Mouse (Mus musculus) heart, postnatal 0 days (tissue): ENCODE results near the gene Apof. TPM values are rescaled to one million over a fixed set of nuclear protein-coding genes. Genes with fewer than 3 reads are reported as not detected.
"Not testable (repeated sequence)": the region's sequence is repeated elsewhere in the genome, so short reads cannot be mapped to it uniquely, and the experiment has no call there.

Experiments
- ATAC-seq: fragments of 200-750 bp; cut with Nextera tagmentation; 2 replicates; pipeline ENCODE4 v1.8.0; 2017; ENCODE audit warnings: low read depth, moderate number of reproducible peaks, moderate library complexity; ENCODE audit not compliant: insufficient read depth
- DNase-seq: peaks from one replicate; pipeline ENCODE4 v3.0.0-alpha.2; 2016; ENCODE audit warnings: low spot score
- H3K27ac ChIP-seq: fragments of 300-500 bp; sonication (generic); 2 replicates; pipeline ENCODE4 v1.5.1; 2014; ENCODE audit warnings: low read depth, mild to moderate bottlenecking
- H3K27me3 ChIP-seq: fragments of 300-500 bp; sonication (generic); 2 replicates; pipeline ENCODE4 v1.6.1; 2014; ENCODE audit warnings: low read length, mixed read lengths; ENCODE audit not compliant: control insufficient read depth, insufficient read depth
- H3K36me3 ChIP-seq: fragments of 300-500 bp; sonication (generic); replicated peaks from 2 replicates; pipeline ENCODE4 v1.6.1; 2014; ENCODE audit warnings: low read length, mixed read lengths; ENCODE audit not compliant: control insufficient read depth, insufficient read depth
- H3K4me1 ChIP-seq: fragments of 300-500 bp; sonication (generic); 2 replicates; pipeline ENCODE4 v1.6.1; 2014; ENCODE audit warnings: antibody characterized with exemption; ENCODE audit not compliant: control insufficient read depth, insufficient read depth
- H3K4me2 ChIP-seq: fragments of 300-500 bp; sonication (generic); 2 replicates; pipeline ENCODE4 v1.6.1; 2014; ENCODE audit warnings: low read depth, mild to moderate bottlenecking, low read length, moderate library complexity
- H3K4me3 ChIP-seq: fragments of 300-500 bp; sonication (generic); 2 replicates; pipeline ENCODE4 v1.5.1; 2014; ENCODE audit warnings: low read depth, low read length
- H3K9ac ChIP-seq: fragments of 300-500 bp; sonication (generic); replicated peaks from 2 replicates; pipeline ENCODE4 v1.6.1; 2014; ENCODE audit warnings: low read depth, low read length, mixed read lengths
- H3K9me3 ChIP-seq: fragments of 300-500 bp; sonication (generic); replicated peaks from 2 replicates; pipeline ENCODE4 v1.6.1; 2016; ENCODE audit warnings: low read length; ENCODE audit not compliant: control insufficient read depth
- CTCF ChIP-seq: IDR thresholded peaks from 2 replicates; pipeline ENCODE4 v1.5.1; 2016; ENCODE audit warnings: antibody characterized with exemption, control low read depth, low read depth
- EP300 ChIP-seq: IDR thresholded peaks from 2 replicates; pipeline ENCODE4 v1.6.1; 2016; ENCODE audit warnings: antibody characterized with exemption, low read depth
- whole genome bisulfite sequencing: fragments of 180-500 bp; shearing (Covaris S2); extraction: QIAGEN DNeasy Blood & Tissue Kit; methylation state at CpG from one replicate; pipeline ENCODE4 v1.1.7; 2014; 5-methylcytosine and 5-hydroxymethylcytosine counted together
- polyA plus RNA-seq: library from polyadenylated mRNA; unstranded; fragments of >200 nt; fragmentation: Nextera tagmentation; extraction: Ambion mirVana; gene quantifications from 2 replicates; pipeline ENCODE4 v1.2.1, GENCODE M21; 2015
- total RNA-seq: library from RNA; depleted of rRNA; stranded (reverse); fragments of >200 nt; gene quantifications from 2 replicates; pipeline ENCODE4 v1.2.3, GENCODE M21; 2014; ENCODE audit warnings: low replicate concordance

The Apof gene
- total and polyA plus RNA-seq, 2 experiments from 2014 or later: not detected

DNA sequence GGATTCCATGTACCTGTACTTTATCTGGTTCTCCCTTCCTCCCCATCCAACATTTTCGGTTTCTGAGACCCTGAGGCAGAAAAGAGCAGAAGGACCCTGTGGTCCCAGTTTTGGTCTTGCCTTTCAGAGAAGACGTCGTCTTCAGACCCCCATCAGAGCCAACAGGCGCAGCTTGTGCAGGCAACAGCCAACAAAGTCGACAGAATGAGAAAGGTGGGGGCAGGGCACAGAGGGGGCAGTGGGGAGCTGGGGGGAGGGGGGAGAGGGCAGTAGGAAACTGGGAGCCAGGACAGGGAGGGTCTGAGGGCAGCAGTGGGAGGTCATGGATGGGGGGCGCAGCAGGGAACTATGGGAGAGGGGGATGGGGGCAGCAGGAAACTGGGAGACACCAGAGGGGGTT lies 9.7 kb downstream of the Apof start:
- 0 out of 2 replicates have a peak, but pooled peaks cover 3% of the 10 kb centered on the region for H3K4me1 ChIP-seq
- H3K4me3 ChIP-seq: no peak overlapping the region
- no peaks in the 10 kb centered on the region for H3K27me3 ChIP-seq
- H3K27ac ChIP-seq: no peak overlapping the region
- peaks cover 63% of the 10 kb centered on the region for H3K36me3 ChIP-seq
- ATAC-seq (no peak), DNase-seq (no peak)
- no peak overlapping the region for H3K4me2 ChIP-seq
- H3K9me3 ChIP-seq: no peaks in the 10 kb centered on the region
- WGBS: 67% methylated on average over 6 of the region's 6 CpGs
- TF ChIP-seq CTCF (no peak), EP300 (no peak)
- H3K9ac ChIP-seq: no peak overlapping the region

DNA sequence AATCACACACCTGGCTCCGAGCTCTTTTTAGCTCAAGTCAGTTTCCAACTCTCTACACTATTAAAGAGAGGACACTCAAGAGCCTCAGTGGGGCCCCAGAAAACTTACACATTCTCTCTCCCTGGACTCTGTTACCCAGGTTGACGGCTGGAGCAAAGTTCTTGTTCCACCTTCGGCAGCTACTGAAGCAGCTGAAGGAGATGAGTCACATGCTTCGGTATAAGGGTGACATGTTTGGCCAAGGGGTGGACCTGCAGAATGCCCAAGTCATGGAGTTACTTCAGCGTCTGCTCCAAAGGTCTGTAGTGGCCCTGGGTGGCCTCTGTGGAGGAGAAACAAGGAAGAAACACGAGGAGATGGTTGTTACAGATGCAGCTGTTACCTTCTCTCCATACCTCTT lies 12.5 kb downstream of the Apof start:
- no peak for TF ChIP-seq CTCF
- no peak for TF ChIP-seq EP300
- ATAC-seq (no peak), DNase-seq (no peak)
- H3K27me3 ChIP-seq: no peaks in the 10 kb centered on the region
- H3K4me2 ChIP-seq: no peak overlapping the region
- H3K9ac ChIP-seq: no peak overlapping the region
- WGBS: 78% methylated on average over 6 of the region's 6 CpGs
- no peak overlapping the region for H3K4me3 ChIP-seq
- H3K36me3 ChIP-seq: peaks cover 87% of the 10 kb centered on the region
- H3K27ac ChIP-seq: no peak overlapping the region
- no peaks in the 10 kb centered on the region for H3K4me1 ChIP-seq
- H3K9me3 ChIP-seq: no peaks in the 10 kb centered on the region

DNA sequence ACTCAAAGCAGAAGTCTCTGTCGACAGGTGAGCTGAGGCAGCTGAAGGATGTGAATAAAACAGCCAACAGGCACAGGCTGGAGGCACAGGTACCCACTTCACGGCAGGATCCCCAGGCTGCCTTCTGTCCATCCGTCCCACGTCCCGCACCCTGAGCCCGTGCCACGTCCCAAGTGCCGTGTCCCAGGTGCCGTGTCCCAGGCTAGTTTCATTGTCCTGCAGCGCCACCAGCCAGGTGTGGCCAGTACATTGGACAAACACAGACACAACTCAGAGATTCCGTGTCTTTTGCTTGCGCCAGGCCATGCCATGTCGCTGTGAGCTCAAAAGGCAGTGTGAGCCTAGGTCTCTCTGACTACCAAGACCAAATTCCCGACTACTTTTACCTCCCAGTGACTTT lies 13.2 kb downstream of the Apof start:
- peaks cover 90% of the 10 kb centered on the region for H3K36me3 ChIP-seq
- H3K27me3 ChIP-seq: no peaks in the 10 kb centered on the region
- no peak overlapping the region for H3K4me3 ChIP-seq
- ATAC-seq (no peak), DNase-seq (no peak)
- no peak overlapping the region for H3K9ac ChIP-seq
- H3K27ac ChIP-seq: no peak overlapping the region
- H3K4me1 ChIP-seq: no peaks in the 10 kb centered on the region
- H3K4me2 ChIP-seq: no peak overlapping the region
- TF ChIP-seq CTCF (no peak), EP300 (no peak)
- H3K9me3 ChIP-seq: no peaks in the 10 kb centered on the region
- WGBS: 90% methylated on average over 14 of the region's 14 CpGs

DNA sequence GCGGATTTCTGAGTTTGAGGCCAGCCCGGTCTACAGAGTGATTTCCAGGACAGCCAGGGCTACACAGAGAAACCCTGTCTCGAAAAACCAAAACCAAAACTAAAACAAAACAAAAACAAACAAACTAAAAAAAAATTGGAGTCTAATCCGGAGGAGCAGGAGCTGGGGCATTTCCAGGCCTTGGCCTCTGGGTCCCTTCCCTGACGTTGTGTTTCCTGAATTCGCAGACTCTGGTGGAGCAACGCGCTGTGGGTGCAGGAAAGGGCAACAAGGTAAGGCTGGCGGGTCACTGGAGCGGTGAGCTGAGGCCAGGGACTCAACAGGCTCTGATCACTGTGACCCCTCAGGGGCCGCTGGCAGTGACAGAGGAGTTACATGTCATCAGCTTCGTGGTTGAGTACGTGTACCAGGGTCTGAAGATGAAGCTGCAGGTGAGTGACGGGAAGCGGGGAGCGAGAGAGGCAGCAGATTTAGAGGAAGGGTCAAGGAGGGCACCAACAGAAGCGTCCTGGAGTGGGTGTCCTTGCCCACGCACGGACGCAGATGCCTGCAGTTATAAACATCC lies 14.5 kb downstream of the Apof start:
- ATAC-seq (no peak), DNase-seq (no peak)
- no peaks in the 10 kb centered on the region for H3K4me1 ChIP-seq
- H3K4me3 ChIP-seq: no peak overlapping the region
- no peak overlapping the region for H3K27ac ChIP-seq
- no peak overlapping the region for H3K4me2 ChIP-seq
- no peak overlapping the region for H3K9ac ChIP-seq
- no peak for TF ChIP-seq CTCF
- no peak for TF ChIP-seq EP300
- H3K9me3 ChIP-seq: no peaks in the 10 kb centered on the region
- 87% methylated on average over 20 of the region's 20 CpGs for WGBS
- peaks cover 89% of the 10 kb centered on the region for H3K36me3 ChIP-seq
- H3K27me3 ChIP-seq: no peaks in the 10 kb centered on the region

DNA sequence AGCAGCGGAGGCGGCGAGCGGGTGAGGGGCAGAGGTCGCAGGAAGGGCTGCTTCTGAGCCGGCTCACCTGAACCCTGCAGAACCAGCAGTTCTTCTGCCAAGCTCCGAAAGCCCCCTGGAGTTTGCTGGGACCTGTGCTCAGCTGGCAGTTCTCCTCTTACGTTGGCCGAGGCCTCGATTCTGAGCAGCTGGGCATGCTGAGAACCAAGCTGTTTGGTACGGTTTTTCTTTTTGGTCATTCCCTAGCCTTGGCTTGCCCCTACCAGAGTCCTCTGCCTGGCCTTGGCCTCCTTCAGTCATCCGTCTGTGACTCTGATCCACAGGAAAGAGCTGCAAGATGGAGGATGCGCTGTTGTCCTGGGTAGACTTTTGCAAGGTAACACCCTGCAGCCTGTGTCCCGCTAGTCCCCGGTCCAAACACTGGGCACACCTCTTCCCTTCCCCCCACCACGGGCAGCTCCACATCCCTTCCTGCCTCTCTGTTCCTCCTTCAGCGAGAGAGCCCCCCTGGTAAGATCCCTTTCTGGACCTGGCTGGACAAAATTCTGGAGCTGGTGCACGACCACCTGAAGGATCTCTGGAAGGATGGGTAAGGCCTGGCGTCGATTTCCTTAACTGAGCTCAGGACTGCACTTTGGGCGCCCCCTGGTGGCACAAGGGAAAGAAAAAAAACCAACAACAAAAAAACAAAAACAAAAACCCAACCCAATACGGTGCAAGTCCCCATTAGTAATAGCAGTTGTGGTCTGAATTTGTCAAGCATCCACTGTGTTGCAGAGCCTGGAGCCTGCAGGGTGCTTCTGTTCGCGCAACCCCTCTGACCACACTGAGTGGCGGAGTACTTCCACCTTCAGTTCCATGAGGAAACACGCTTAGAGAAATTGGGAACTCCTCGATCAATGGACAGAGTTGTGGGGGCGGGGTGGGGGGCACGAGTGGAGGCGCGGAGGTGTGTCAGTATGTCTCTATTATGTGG lies 15.4 kb downstream of the Apof start:
- peaks cover 90% of the 10 kb centered on the region for H3K36me3 ChIP-seq
- peak; percentile 66 for TF ChIP-seq CTCF
- TF ChIP-seq EP300: no peak
- no peak overlapping the region for H3K4me2 ChIP-seq
- H3K27ac ChIP-seq: no peak overlapping the region
- no peak for ATAC-seq
- 64% methylated on average over 31 of the region's 31 CpGs for WGBS
- no peak overlapping the region for H3K4me3 ChIP-seq
- no peaks in the 10 kb centered on the region for H3K27me3 ChIP-seq
- H3K9me3 ChIP-seq: no peaks in the 10 kb centered on the region
- DNase-seq: peak; percentile 21
- no peak overlapping the region for H3K9ac ChIP-seq
- H3K4me1 ChIP-seq: no peaks in the 10 kb centered on the region

DNA sequence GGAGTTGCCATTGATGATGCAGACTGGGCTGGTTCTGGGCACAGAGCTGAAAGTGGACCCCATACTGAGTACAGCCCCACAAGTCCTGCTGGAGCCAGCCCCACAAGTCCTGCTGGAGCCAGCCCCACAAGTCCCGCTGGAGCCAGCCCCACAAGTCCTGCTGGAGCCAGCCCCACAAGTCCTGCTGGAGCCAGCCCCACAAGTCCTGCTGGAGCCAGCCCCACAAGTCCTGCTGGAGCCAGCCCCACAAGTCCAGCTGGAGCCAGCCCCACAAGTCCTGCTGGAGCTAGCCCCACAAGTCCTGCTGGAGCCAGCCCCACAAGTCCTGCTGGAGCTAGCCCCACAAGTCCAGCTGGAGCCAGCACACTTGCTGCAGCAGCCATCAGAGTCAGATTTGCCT lies 22.1 kb downstream of the Apof start:
- not testable (repeated sequence) for H3K9ac ChIP-seq, ATAC-seq, H3K4me1 ChIP-seq, H3K27ac ChIP-seq, H3K4me2 ChIP-seq, H3K9me3 ChIP-seq, H3K27me3 ChIP-seq, DNase-seq, H3K4me3 ChIP-seq
- peaks cover 64% of the 10 kb centered on the region for H3K36me3 ChIP-seq
- WGBS: 86% methylated on average over 1 of the region's 1 CpGs
